Mouse (Mus musculus): ENCODE data around the gene Tspyl1.

GRCm38 (mm10) chr10:34317217-34317606 lies 35.2 kb downstream of the Tspyl1 start:
- no peak for TF ChIP-seq POLR2A (IDR thresholded peaks at IDR 0.05; ENCODE audit: control insufficient read depth, low read depth, low read length)
- TF ChIP-seq CTCF (IDR thresholded peaks at IDR 0.05; ENCODE audit: control insufficient read depth, insufficient read depth, insufficient replicate concordance, low read depth, low read length) = no peak

Data from testis, adult 2 months (tissue).